Mouse (Mus musculus): ENCODE results near the gene Med27. TPM values are rescaled to one million over a fixed set of nuclear protein-coding genes. Genes with fewer than 3 reads are reported as not detected.

Gene Med27
- polyA plus RNA-seq, 1 experiment from 2014 or later, result 13.0 TPM

GRCm38 (mm10) chr2:29558561-29558960 is 211.9 kb downstream of the Med27 start:
- no peaks in the 10 kb centered on the region for H3K9me3 ChIP-seq (ENCODE audit: low read length)
- 80% methylated on average over 6 of the region's 6 CpGs for WGBS (ENCODE audit: insufficient replicate concordance)
- no peak overlapping the region for H3K27ac ChIP-seq (ENCODE audit: low read depth)
- no peaks in the 10 kb centered on the region for H3K4me1 ChIP-seq (ENCODE audit: insufficient read depth)
- TF ChIP-seq CTCF (IDR thresholded peaks at IDR 0.05; ENCODE audit: low read depth), result no peak
- no peak for TF ChIP-seq EP300 (IDR thresholded peaks at IDR 0.05; ENCODE audit: low read depth)
- no peak overlapping the region for H3K4me2 ChIP-seq (ENCODE audit: low read depth, low read length)
- ATAC-seq (no peak), DNase-seq (no peak)
- no peak overlapping the region for H3K9ac ChIP-seq (replicated peaks)
- H3K36me3 ChIP-seq (replicated peaks; ENCODE audit: insufficient read depth, low read length), result no peaks in the 10 kb centered on the region
- H3K4me3 ChIP-seq (ENCODE audit: low read depth, low read length), result no peak overlapping the region
- H3K27me3 ChIP-seq (ENCODE audit: insufficient read depth, low read length), result no peaks in the 10 kb centered on the region

GRCm38 (mm10) chr2:29559955-29560354 is 213.3 kb downstream of the Med27 start:
- no peak for ATAC-seq
- Histone ChIP-seq H3K4me3 (ENCODE audit: low read depth, low read length) (no peak overlapping the region), H3K27ac (ENCODE audit: low read depth) (no peak overlapping the region), H3K36me3 (replicated peaks; ENCODE audit: insufficient read depth, low read length) (no peaks in the 10 kb centered on the region), H3K4me2 (ENCODE audit: low read depth, low read length) (no peak overlapping the region), H3K9ac (replicated peaks) (no peak overlapping the region), H3K9me3 (ENCODE audit: low read length) (no peaks in the 10 kb centered on the region), H3K4me1 (ENCODE audit: insufficient read depth) (no peaks in the 10 kb centered on the region), H3K27me3 (ENCODE audit: insufficient read depth, low read length) (no peaks in the 10 kb centered on the region)
- no peak for DNase-seq
- WGBS (ENCODE audit: insufficient replicate concordance), result 76% methylated on average over 3 of the region's 3 CpGs
- TF ChIP-seq EP300 (IDR thresholded peaks at IDR 0.05; ENCODE audit: low read depth) (no peak), CTCF (IDR thresholded peaks at IDR 0.05; ENCODE audit: low read depth) (no peak)

- TF ChIP-seq EP300 (IDR thresholded peaks at IDR 0.05; ENCODE audit: low read depth) (no peak), CTCF (IDR thresholded peaks at IDR 0.05; ENCODE audit: low read depth) (no peak)
- H3K4me3 ChIP-seq (ENCODE audit: low read depth, low read length), result no peak overlapping the region
- DNase-seq (no peak), ATAC-seq (no peak)
- H3K27me3 ChIP-seq (ENCODE audit: insufficient read depth, low read length), result no peaks in the 10 kb centered on the region
- H3K36me3 ChIP-seq (replicated peaks; ENCODE audit: insufficient read depth, low read length), result no peaks in the 10 kb centered on the region
- no peak overlapping the region for H3K9ac ChIP-seq (replicated peaks)
- no peaks in the 10 kb centered on the region for H3K4me1 ChIP-seq (ENCODE audit: insufficient read depth)
- no peaks in the 10 kb centered on the region for H3K9me3 ChIP-seq (ENCODE audit: low read length)
- H3K27ac ChIP-seq (ENCODE audit: low read depth), result no peak overlapping the region
- WGBS (ENCODE audit: insufficient replicate concordance), result 67% methylated on average over 4 of the region's 4 CpGs
- H3K4me2 ChIP-seq (ENCODE audit: low read depth, low read length), result no peak overlapping the region
Measured at GRCm38 (mm10) chr2:29561468-29561867, 214.8 kb downstream of the Med27 start.

- no peak overlapping the region for H3K4me3 ChIP-seq (ENCODE audit: low read depth, low read length)
- no peaks in the 10 kb centered on the region for H3K9me3 ChIP-seq (ENCODE audit: low read length)
- 71% methylated on average over 7 of the region's 7 CpGs for WGBS (ENCODE audit: insufficient replicate concordance)
- no peaks in the 10 kb centered on the region for H3K36me3 ChIP-seq (replicated peaks; ENCODE audit: insufficient read depth, low read length)
- no peak overlapping the region for H3K4me2 ChIP-seq (ENCODE audit: low read depth, low read length)
- TF ChIP-seq EP300 (IDR thresholded peaks at IDR 0.05; ENCODE audit: low read depth) (no peak), CTCF (IDR thresholded peaks at IDR 0.05; ENCODE audit: low read depth) (no peak)
- ATAC-seq, result no peak
- no peak for DNase-seq
- H3K27ac ChIP-seq (ENCODE audit: low read depth), result no peak overlapping the region
- no peak overlapping the region for H3K9ac ChIP-seq (replicated peaks)
- no peaks in the 10 kb centered on the region for H3K27me3 ChIP-seq (ENCODE audit: insufficient read depth, low read length)
- H3K4me1 ChIP-seq (ENCODE audit: insufficient read depth), result no peaks in the 10 kb centered on the region
Measured at GRCm38 (mm10) chr2:29563986-29564385, 217.4 kb downstream of the Med27 start.

- WGBS (ENCODE audit: insufficient replicate concordance), result 35% methylated on average over 17 of the region's 17 CpGs
- Histone ChIP-seq H3K9me3 (ENCODE audit: low read length) (no peaks in the 10 kb centered on the region), H3K4me3 (ENCODE audit: low read depth, low read length) (no peak overlapping the region), H3K27me3 (ENCODE audit: insufficient read depth, low read length) (no peaks in the 10 kb centered on the region), H3K4me2 (ENCODE audit: low read depth, low read length) (no peak overlapping the region), H3K27ac (ENCODE audit: low read depth) (no peak overlapping the region), H3K36me3 (replicated peaks; ENCODE audit: insufficient read depth, low read length) (no peaks in the 10 kb centered on the region), H3K4me1 (ENCODE audit: insufficient read depth) (no peaks in the 10 kb centered on the region), H3K9ac (replicated peaks) (no peak overlapping the region)
- TF ChIP-seq EP300 (IDR thresholded peaks at IDR 0.05; ENCODE audit: low read depth) (no peak), CTCF (IDR thresholded peaks at IDR 0.05; ENCODE audit: low read depth) (no peak)
- DNase-seq, result no peak
- no peak for ATAC-seq
Measured at GRCm38 (mm10) chr2:29565570-29566433, 219.2 kb downstream of the Med27 start.

GRCm38 (mm10) chr2:29571921-29572700 is 225.5 kb downstream of the Med27 start:
- no peak overlapping the region for H3K27ac ChIP-seq (ENCODE audit: low read depth)
- ATAC-seq (no peak), DNase-seq (no peak)
- no peak overlapping the region for H3K4me2 ChIP-seq (ENCODE audit: low read depth, low read length)
- TF ChIP-seq CTCF (IDR thresholded peaks at IDR 0.05; ENCODE audit: low read depth), result no peak
- TF ChIP-seq EP300 (IDR thresholded peaks at IDR 0.05; ENCODE audit: low read depth), result no peak
- H3K9me3 ChIP-seq (ENCODE audit: low read length), result no peaks in the 10 kb centered on the region
- H3K4me1 ChIP-seq (ENCODE audit: insufficient read depth), result no peaks in the 10 kb centered on the region
- H3K9ac ChIP-seq (replicated peaks), result no peak overlapping the region
- H3K4me3 ChIP-seq (ENCODE audit: low read depth, low read length), result no peak overlapping the region
- no peaks in the 10 kb centered on the region for H3K27me3 ChIP-seq (ENCODE audit: insufficient read depth, low read length)
- no peaks in the 10 kb centered on the region for H3K36me3 ChIP-seq (replicated peaks; ENCODE audit: insufficient read depth, low read length)
- WGBS (ENCODE audit: insufficient replicate concordance), result 48% methylated on average over 9 of the region's 9 CpGs
